Mouse (Mus musculus) heart, embryonic 14.5 days (tissue): ENCODE measurements around the gene Mal. TPM values are rescaled to one million over a fixed set of nuclear protein-coding genes. Genes with fewer than 3 reads are reported as not detected.

Source experiments
- ATAC-seq: fragments of 200-750 bp; cut with Nextera tagmentation; 2 replicates; pipeline ENCODE4 v1.8.0; 2017; ENCODE audit warnings: low read depth, moderate TSS enrichment; ENCODE audit not compliant: insufficient number of reproducible peaks, insufficient read depth, low FRiP score
- H3K27ac ChIP-seq, 2 experiments: fragments of 200-500 bp in 1 of 2; fragments of 300-500 bp in 1 of 2; sonication (generic) in 1 of 2; replicated peaks in 1 of 2; 2 replicates each; pipeline ENCODE4 v1.5.1; 2012 to 2014; ENCODE audit warnings: low read depth in 2 of 2, low read length in 2 of 2, control low read depth in 1 of 2, mild to moderate bottlenecking in 1 of 2, mixed read lengths in 1 of 2; ENCODE audit not compliant: control insufficient read depth in 1 of 2, insufficient read depth in 1 of 2
- H3K27me3 ChIP-seq: fragments of 300-500 bp; sonication (generic); 2 replicates; pipeline ENCODE4 v1.6.1; 2014; ENCODE audit warnings: mild to moderate bottlenecking, low read length, control low read depth; ENCODE audit not compliant: control insufficient read depth, insufficient read depth
- H3K36me3 ChIP-seq: fragments of 300-500 bp; sonication (generic); 2 replicates; pipeline ENCODE4 v1.6.1; 2014; ENCODE audit warnings: mild to moderate bottlenecking, control low read depth, low read length, mixed read lengths; ENCODE audit not compliant: control insufficient read depth, insufficient read depth
- H3K4me1 ChIP-seq, 2 experiments: fragments of 200-500 bp in 1 of 2; fragments of 300-500 bp in 1 of 2; sonication (generic) in 1 of 2; 2 replicates each; pipeline ENCODE4 v1.6.1; 2012 to 2014; ENCODE audit warnings: low read length in 2 of 2, control low read depth in 1 of 2, mixed read lengths in 1 of 2; ENCODE audit not compliant: control insufficient read depth in 2 of 2, insufficient read depth in 2 of 2
- H3K4me2 ChIP-seq: fragments of 300-500 bp; sonication (generic); 2 replicates; pipeline ENCODE4 v1.6.1; 2014; ENCODE audit warnings: mild to moderate bottlenecking, low read length
- H3K4me3 ChIP-seq, 2 experiments: fragments of 200-500 bp in 1 of 2; fragments of 300-500 bp in 1 of 2; sonication (generic) in 1 of 2; 2 replicates each; pipeline ENCODE4 v1.5.1; 2012 to 2014; ENCODE audit warnings: low read length in 2 of 2, mild to moderate bottlenecking in 2 of 2, control low read depth in 1 of 2, low read depth in 1 of 2, moderate library complexity in 1 of 2; ENCODE audit not compliant: control insufficient read depth in 1 of 2, insufficient read depth in 1 of 2
- H3K9ac ChIP-seq: fragments of 300-500 bp; sonication (generic); 2 replicates; pipeline ENCODE4 v1.6.1; 2014; ENCODE audit warnings: mild to moderate bottlenecking, low read length
- H3K9me3 ChIP-seq: fragments of 300-500 bp; sonication (generic); 2 replicates; pipeline ENCODE4 v1.6.1; 2016; ENCODE audit warnings: low read length, control low read depth; ENCODE audit not compliant: control insufficient read depth
- WGBS: fragments of 180-500 bp; shearing (Covaris S2); extraction: QIAGEN DNeasy Blood & Tissue Kit; methylation state at CpG from one replicate; pipeline ENCODE4 v1.1.7; 2014; 5-methylcytosine and 5-hydroxymethylcytosine counted together
- polyA plus RNA-seq: library from polyadenylated mRNA; unstranded; fragments of >200 nt; fragmentation: Nextera tagmentation; extraction: Ambion mirVana; gene quantifications from 2 replicates; pipeline ENCODE4 v1.2.1, GENCODE M21; 2014

The Mal gene
- polyA plus RNA-seq, 1 experiment from 2014 or later = 2.6 TPM

- Histone ChIP-seq H3K9me3 (no peaks in the 10 kb centered on the region), H3K27me3 (no peaks in the 10 kb centered on the region), H3K36me3 (no peaks in the 10 kb centered on the region), H3K4me3 (no peak overlapping the region), H3K4me2 (no peak overlapping the region), H3K27ac (no peak overlapping the region), H3K9ac (no peak overlapping the region), H3K4me1 (peaks cover 0 to 9% of the 10 kb centered on the region in 2 experiments; a peak in 1 of 4 replicates)
- WGBS = 55% methylated on average over 19 of the region's 19 CpGs
- ATAC-seq = no peak
Measured at GRCm38 (mm10) chr2:127643728-127644704, 12.5 kb downstream of the Mal start.

- Histone ChIP-seq H3K36me3 (no peaks in the 10 kb centered on the region), H3K27ac (no peak overlapping the region), H3K4me3 (no peak overlapping the region), H3K4me1 (no peaks in the 10 kb centered on the region), H3K27me3 (no peaks in the 10 kb centered on the region), H3K9me3 (no peaks in the 10 kb centered on the region), H3K4me2 (no peak overlapping the region), H3K9ac (no peak overlapping the region)
- no peak for ATAC-seq
- WGBS = 71% methylated on average over 9 of the region's 9 CpGs
Measured at GRCm38 (mm10) chr2:127638973-127639372, 17.5 kb downstream of the Mal start.

- H3K9ac ChIP-seq = no peak overlapping the region
- no peaks in the 10 kb centered on the region for H3K36me3 ChIP-seq
- H3K4me3 ChIP-seq = no peak overlapping the region
- no peaks in the 10 kb centered on the region for H3K4me1 ChIP-seq
- 61% methylated on average over 6 of the region's 6 CpGs for whole genome bisulfite sequencing
- no peak overlapping the region for H3K4me2 ChIP-seq
- H3K27ac ChIP-seq = no peak overlapping the region
- ATAC-seq = no peak
- no peaks in the 10 kb centered on the region for H3K9me3 ChIP-seq
- H3K27me3 ChIP-seq = no peaks in the 10 kb centered on the region
Measured at GRCm38 (mm10) chr2:127635581-127635980, 20.9 kb downstream of the Mal start.

GRCm38 (mm10) chr2:127632601-127633000 is 23.9 kb downstream of the Mal start:
- H3K9ac ChIP-seq = no peak overlapping the region
- H3K9me3 ChIP-seq = no peaks in the 10 kb centered on the region
- H3K36me3 ChIP-seq = no peaks in the 10 kb centered on the region
- H3K27ac ChIP-seq = no peak overlapping the region
- H3K4me1 ChIP-seq = no peaks in the 10 kb centered on the region
- no peak for ATAC-seq
- no peak overlapping the region for H3K4me2 ChIP-seq
- 54% methylated on average over 2 of the region's 2 CpGs for WGBS
- H3K27me3 ChIP-seq = no peaks in the 10 kb centered on the region
- H3K4me3 ChIP-seq = no peak overlapping the region

- no peak for ATAC-seq
- Histone ChIP-seq H3K9ac (no peak overlapping the region), H3K9me3 (no peaks in the 10 kb centered on the region), H3K36me3 (no peaks in the 10 kb centered on the region), H3K4me3 (no peak overlapping the region), H3K27ac (no peak overlapping the region), H3K4me2 (no peak overlapping the region), H3K4me1 (no peaks in the 10 kb centered on the region), H3K27me3 (no peaks in the 10 kb centered on the region)
- WGBS = 71% methylated on average over 6 of the region's 6 CpGs
Measured at GRCm38 (mm10) chr2:127627990-127628570, 28.4 kb downstream of the Mal start.

- 63% methylated on average over 6 of the region's 6 CpGs for WGBS
- H3K4me1 ChIP-seq = no peaks in the 10 kb centered on the region
- H3K4me3 ChIP-seq = no peak overlapping the region
- ATAC-seq = no peak
- H3K27ac ChIP-seq = no peak overlapping the region
- no peaks in the 10 kb centered on the region for H3K36me3 ChIP-seq
- H3K27me3 ChIP-seq = no peaks in the 10 kb centered on the region
- H3K4me2 ChIP-seq = no peak overlapping the region
- no peaks in the 10 kb centered on the region for H3K9me3 ChIP-seq
- no peak overlapping the region for H3K9ac ChIP-seq
Measured at GRCm38 (mm10) chr2:127627354-127627753, 29.1 kb downstream of the Mal start.

GRCm38 (mm10) chr2:127625659-127626058 is 30.8 kb downstream of the Mal start:
- no peak for ATAC-seq
- WGBS = 58% methylated on average over 5 of the region's 5 CpGs
- no peak overlapping the region for H3K4me2 ChIP-seq
- H3K4me1 ChIP-seq = no peaks in the 10 kb centered on the region
- H3K36me3 ChIP-seq = no peaks in the 10 kb centered on the region
- H3K4me3 ChIP-seq = no peak overlapping the region
- no peak overlapping the region for H3K9ac ChIP-seq
- H3K9me3 ChIP-seq = no peaks in the 10 kb centered on the region
- no peaks in the 10 kb centered on the region; the same call in 1 of the 2 replicates for H3K27me3 ChIP-seq
- H3K27ac ChIP-seq = no peak overlapping the region
